In the genomic region with DNA sequence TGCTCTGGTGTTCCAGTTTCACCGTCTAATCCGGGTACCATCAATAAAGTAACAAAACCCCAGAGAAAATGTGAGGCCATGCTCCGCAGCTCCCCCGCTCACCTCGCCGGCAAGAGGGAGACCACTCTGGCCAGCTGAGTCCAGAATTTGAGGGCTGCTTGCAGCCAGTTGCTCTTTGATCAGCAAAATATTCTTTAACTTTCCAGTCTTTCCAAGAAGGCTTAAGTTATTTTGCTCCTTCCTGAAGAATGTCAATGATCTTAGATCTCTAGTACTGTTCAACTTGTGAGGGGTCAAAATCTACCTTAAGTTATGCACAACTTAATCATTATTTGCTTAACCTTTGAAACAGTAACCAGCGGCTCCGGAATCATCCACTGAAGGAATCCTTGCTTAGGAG, we compare ENCODE assay signal across 17 mouse cellular contexts. TPM values are rescaled to one million over a fixed set of nuclear protein-coding genes. Genes with fewer than 3 reads are reported as not detected.
DNase-seq lines count a peak whose midpoint lies in the region; ATAC-seq lines count a peak whose summit lies in the region.
"Had no signal": no experiment of that assay in that cellular context is flagged by ENCODE, and none has a peak within 500 bp of the region (broad histone marks: within the 10 kb centered on the region; RNA-seq: fewer than 3 reads in every experiment).

Gene Cubn, minus strand, starts transcription at position 80 of the 400 bp plus-strand sequence.

- no peak within 1 kb of the TSS for H3K27ac ChIP-seq in midbrain, embryonic 11.5 days (ENCODE audit: low read depth, low read length)
- no peak within 1 kb of the TSS for H3K27ac ChIP-seq in midbrain, embryonic 16.5 days (ENCODE audit: low read length)
- H3K27ac ChIP-seq in kidney, embryonic 16.5 days (ENCODE audit: low read length): peak within 1 kb of the TSS; percentile 52; the same call in 1 of the 2 replicates
- H3K27ac ChIP-seq: limb, embryonic 13.5 days; liver, embryonic 15.5 days; neural tube, embryonic 13.5 days had no signal

- H3K4me2 ChIP-seq in midbrain, embryonic 11.5 days: no peak within 1 kb of the TSS
- no peak within 1 kb of the TSS for H3K4me2 ChIP-seq in midbrain, embryonic 16.5 days (ENCODE audit: low read length)
- peak within 1 kb of the TSS; percentile 21 for H3K4me2 ChIP-seq in kidney, embryonic 16.5 days (replicated peaks; ENCODE audit: low read depth, low read length)
- H3K4me2 ChIP-seq: heart, embryonic 12.5 days; limb, embryonic 13.5 days; liver, embryonic 15.5 days; neural tube, embryonic 13.5 days had no signal

- no peak within 1 kb of the TSS for H3K4me3 ChIP-seq in midbrain, embryonic 11.5 days (ENCODE audit: low read depth, low read length)
- H3K4me3 ChIP-seq in midbrain, embryonic 16.5 days (ENCODE audit: low read depth, low read length): no peak within 1 kb of the TSS
- H3K4me3 ChIP-seq in kidney, embryonic 16.5 days (ENCODE audit: low read length): peak within 1 kb of the TSS; percentile 12; the same call in 1 of the 2 replicates
- H3K4me3 ChIP-seq: erythroblast, embryonic 14.5 days; heart, embryonic 12.5 days; limb, embryonic 13.5 days; liver, embryonic 15.5 days; neural tube, embryonic 13.5 days had no signal

- no peaks in the 10 kb centered on the region for H3K27me3 ChIP-seq in midbrain, embryonic 11.5 days (ENCODE audit: control insufficient read depth, insufficient read depth, low read length)
- H3K27me3 ChIP-seq in midbrain, embryonic 16.5 days (ENCODE audit: control insufficient read depth, insufficient read depth, low read depth, low read length): no peaks in the 10 kb centered on the region
- H3K27me3 ChIP-seq in kidney, embryonic 16.5 days (ENCODE audit: insufficient read depth, low read length): no peaks in the 10 kb centered on the region
- H3K27me3 ChIP-seq: heart, embryonic 12.5 days; limb, embryonic 13.5 days; liver, embryonic 15.5 days; neural tube, embryonic 13.5 days had no signal

- peak; percentile 14 for DNase-seq in embryo, embryonic 11 days
- no peak for DNase-seq in embryo, embryonic 9.5 days (ENCODE audit: extremely low spot score)
- DNase-seq in midbrain, embryonic 11.5 days (ENCODE audit: low spot score, missing footprints): peak; percentile 87
- DNase-seq in yolk sac, embryonic 10.5 days (ENCODE audit: low spot score): peak; percentile 74
- DNase-seq in B cell, adult 2 months: no peak
- DNase-seq in cerebellum, postnatal 25 days: no peak
- DNase-seq: adrenal gland, adult 2 months; cerebellum, adult 11-12 months; heart, postnatal 36 days; right cerebral cortex, postnatal 4 days had no signal

- H3K9me3 ChIP-seq in midbrain, embryonic 11.5 days (ENCODE audit: control insufficient read depth, low read length): no peaks in the 10 kb centered on the region
- no peaks in the 10 kb centered on the region for H3K9me3 ChIP-seq in midbrain, embryonic 16.5 days (replicated peaks; ENCODE audit: control insufficient read depth, low read length, poor library complexity, severe bottlenecking)
- no peaks in the 10 kb centered on the region for H3K9me3 ChIP-seq in kidney, embryonic 16.5 days (ENCODE audit: low read length)
- H3K9me3 ChIP-seq: heart, embryonic 12.5 days; limb, embryonic 13.5 days; liver, embryonic 15.5 days; neural tube, embryonic 13.5 days had no signal

- H3K9ac ChIP-seq in midbrain, embryonic 11.5 days (ENCODE audit: low read length): no peak within 1 kb of the TSS
- H3K9ac ChIP-seq in midbrain, embryonic 16.5 days (ENCODE audit: low read depth, low read length): no peak within 1 kb of the TSS
- H3K9ac ChIP-seq in kidney, embryonic 16.5 days (replicated peaks; ENCODE audit: low read length): no peak within 1 kb of the TSS
- H3K9ac ChIP-seq: heart, embryonic 12.5 days; limb, embryonic 13.5 days; liver, embryonic 15.5 days; neural tube, embryonic 13.5 days had no signal

- ATAC-seq in midbrain, embryonic 11.5 days (ENCODE audit: low FRiP score): 0 out of 2 replicates have a peak, but pooled peaks have one; percentile 40
- ATAC-seq in midbrain, embryonic 16.5 days: no peak
- ATAC-seq in kidney, embryonic 16.5 days (ENCODE audit: low FRiP score, low TSS enrichment): peak; percentile 77

- WGBS in midbrain, embryonic 11.5 days: 23% methylated on average over 8 of the region's 8 CpGs
- 29% methylated on average over 8 of the region's 8 CpGs for WGBS in midbrain, embryonic 16.5 days
- WGBS in kidney, embryonic 16.5 days: 33% methylated on average over 8 of the region's 8 CpGs

- H3K4me1 ChIP-seq in midbrain, embryonic 11.5 days (ENCODE audit: control insufficient read depth, insufficient read depth, low read length): peaks cover 7% of the 10 kb centered on the region
- no peaks in the 10 kb centered on the region for H3K4me1 ChIP-seq in midbrain, embryonic 16.5 days (ENCODE audit: control insufficient read depth, insufficient read depth, low read length)
- H3K4me1 ChIP-seq in kidney, embryonic 16.5 days (ENCODE audit: insufficient read depth, low read length): 0 out of 2 replicates have a peak, but pooled peaks cover 3% of the 10 kb centered on the region
- H3K4me1 ChIP-seq: liver, embryonic 15.5 days had no signal

- no peaks in the 10 kb centered on the region for H3K36me3 ChIP-seq in midbrain, embryonic 11.5 days (ENCODE audit: control insufficient read depth, insufficient read depth, low read length)
- no peaks in the 10 kb centered on the region for H3K36me3 ChIP-seq in midbrain, embryonic 16.5 days (ENCODE audit: control insufficient read depth, insufficient read depth, low read length)
- no peaks in the 10 kb centered on the region for H3K36me3 ChIP-seq in kidney, embryonic 16.5 days (ENCODE audit: insufficient read depth, low read length)
- H3K36me3 ChIP-seq: heart, embryonic 12.5 days; limb, embryonic 13.5 days; liver, embryonic 15.5 days; neural tube, embryonic 13.5 days had no signal

RNA-seq across cellular contexts. Expression of gene Cubn, which starts in this region (rescaled TPM):
- polyA plus RNA-seq in midbrain, embryonic 11.5 days (2014; fragmentation: Nextera tagmentation; extraction: Ambion mirVana): 0.59 and 0.78 TPM in 2 replicates
- polyA plus RNA-seq in midbrain, embryonic 16.5 days (2015; fragmentation: Nextera tagmentation; extraction: Ambion mirVana): 0.63 and 0.80 TPM in 2 replicates
- polyA plus RNA-seq in kidney, embryonic 16.5 days (2015; fragmentation: Nextera tagmentation; extraction: Ambion mirVana): 7.2 and 7.9 TPM in 2 replicates
- polyA plus RNA-seq: erythroblast, embryonic 14.5 days had no signal

Comparison
In these comparisons a context has a peak if more than half of its experiments do, and no peak if none do; other contexts are left out.
1. DNase-seq: peak in embryo, embryonic 11 days (single experiment) and yolk sac, embryonic 10.5 days (single experiment); none in embryo, embryonic 9.5 days (single experiment), B cell, adult 2 months (0 of 2) and cerebellum, postnatal 25 days (0 of 2).
2. Peak in DNase-seq and ATAC-seq in midbrain, embryonic 11.5 days; RNA of the gene not detected or under 1 TPM.